Mouse (Mus musculus): Measurements from ENCODE around the gene BC117090.
"Not testable (repeated sequence)": the region's sequence is repeated elsewhere in the genome, so short reads cannot be mapped to it uniquely, and the experiment has no call there.

The BC117090 gene

GRCm38 (mm10) chr16:36334232-36334631 lies at the start of gene BC117090:
BC117090 (minus strand) TSS chr16:36334332.
- DNase-seq: no peak

GRCm38 (mm10) chr16:36367648-36368047 lies 33.5 kb upstream of the BC117090 start, which contains the start of gene BC100530:
BC100530 (minus strand) TSS chr16:36367748.
- not testable (repeated sequence) for DNase-seq

- no peak for DNase-seq
These were observed 3.0 kb upstream of the BC117090 start for GRCm38 (mm10) chr16:36337171-36337570.

GRCm38 (mm10) chr16:36319286-36319685 lies 14.8 kb downstream of the BC117090 start:
- no peak for DNase-seq

GRCm38 (mm10) chr16:36316111-36316510 lies 18.0 kb downstream of the BC117090 start:
- DNase-seq: not testable (repeated sequence)

GRCm38 (mm10) chr16:36307631-36308030 lies 26.5 kb downstream of the BC117090 start:
- no peak for DNase-seq

GRCm38 (mm10) chr16:36289140-36289539 lies 45.0 kb downstream of the BC117090 start:
- DNase-seq: no peak

- not testable (repeated sequence) for DNase-seq
These were observed 57.3 kb downstream of the BC117090 start, which contains the start of gene Stfa1 for GRCm38 (mm10) chr16:36276796-36277195. Stfa1 (plus strand) TSS chr16:36276951.

All from kidney, postnatal 14 days (tissue).